Mouse (Mus musculus): ENCODE results near the gene Rdh8.

GRCm38 (mm10) chr9:20810271-20810670, 8.0 kb upstream of the Rdh8 start:
- TF ChIP-seq CTCF (IDR thresholded peaks at IDR 0.05; ENCODE audit: control insufficient read depth, insufficient read depth, insufficient replicate concordance, low read depth, low read length), result no peak
- no peak for TF ChIP-seq POLR2A (IDR thresholded peaks at IDR 0.05; ENCODE audit: control insufficient read depth, low read depth, low read length)

Measured in testis, adult 2 months (tissue).